In genomic region chr19:29063577-29064363, GRCm38 (mm10) we compare ENCODE assay signal across 8 mouse cellular contexts. TPM values are rescaled to one million over a fixed set of nuclear protein-coding genes. Genes with fewer than 3 reads are reported as not detected.
DNase-seq lines count a peak whose midpoint lies in the region; ATAC-seq and TF ChIP-seq lines count a peak whose summit lies in the region.

No protein-coding gene starts in this region.

- H3K79me2 ChIP-seq in liver, adult 2 months (ENCODE audit: control insufficient read depth, insufficient read depth, low read length): no peaks in the 10 kb centered on the region

- TF ChIP-seq POLR2A in liver, adult 2 months (IDR thresholded peaks at IDR 0.05; ENCODE audit: extremely low read depth, insufficient read depth, low read length): no peak

- ATAC-seq in heart, embryonic 12.5 days (ENCODE audit: insufficient number of reproducible peaks, low FRiP score): peak; percentile 87
- ATAC-seq in kidney, embryonic 16.5 days (ENCODE audit: low FRiP score, low TSS enrichment): peak; percentile 83; the same call in 1 of the 2 replicates
- peak; percentile 82 for ATAC-seq in monocyte, adult 5-6 weeks (replicated peaks; ENCODE audit: insufficient number of reproducible peaks, low FRiP score, low TSS enrichment, poor library complexity, severe bottlenecking)

- H3K27me3 ChIP-seq in erythroblast, embryonic 14.5 days (ENCODE audit: control insufficient read depth): no peaks in the 10 kb centered on the region
- no peaks in the 10 kb centered on the region for H3K27me3 ChIP-seq in heart, embryonic 12.5 days (replicated peaks)
- no peaks in the 10 kb centered on the region for H3K27me3 ChIP-seq in kidney, embryonic 16.5 days (ENCODE audit: insufficient read depth, low read length)
- H3K27me3 ChIP-seq in liver, adult 2 months (ENCODE audit: control insufficient read depth, insufficient read depth, low read length): no peaks in the 10 kb centered on the region

- H3K36me3 ChIP-seq in erythroblast, embryonic 14.5 days (ENCODE audit: control insufficient read depth): peaks cover 6% of the 10 kb centered on the region
- no peaks in the 10 kb centered on the region for H3K36me3 ChIP-seq in heart, embryonic 12.5 days
- H3K36me3 ChIP-seq in kidney, embryonic 16.5 days (ENCODE audit: insufficient read depth, low read length): no peaks in the 10 kb centered on the region
- no peaks in the 10 kb centered on the region for H3K36me3 ChIP-seq in liver, adult 2 months (ENCODE audit: control insufficient read depth, insufficient read depth, low read length)

- H3K4me2 ChIP-seq in heart, embryonic 12.5 days: peak overlapping the region; percentile 59
- peak overlapping the region; percentile 46 for H3K4me2 ChIP-seq in kidney, embryonic 16.5 days (replicated peaks; ENCODE audit: low read depth, low read length)

- TF ChIP-seq CTCF in liver, adult 2 months (IDR thresholded peaks at IDR 0.05; ENCODE audit: low read depth, low read length): peak; percentile 91

- H3K4me3 ChIP-seq in erythroblast, embryonic 14.5 days (replicated peaks): peak overlapping the region; percentile 63
- 0 out of 2 replicates have a peak overlapping the region, but pooled peaks have one; percentile 5 for H3K4me3 ChIP-seq in heart, embryonic 12.5 days
- peak overlapping the region; percentile 31 for H3K4me3 ChIP-seq in kidney, embryonic 16.5 days (ENCODE audit: low read length)
- peak overlapping the region; percentile 30; the same call in 1 of the 2 replicates for H3K4me3 ChIP-seq in liver, adult 2 months (ENCODE audit: insufficient read depth, low read depth, low read length)

- peak; percentile 98 for DNase-seq in CD4-positive, CD25-positive, alpha-beta regulatory T cell, adult 2 months (ENCODE audit: low read depth, low spot score)
- DNase-seq in brain, embryonic 18.5 days (ENCODE audit: low read depth, low spot score): peak; percentile 72
- DNase-seq in liver, adult 2 months (ENCODE audit: extremely low read depth, low read depth, low spot score): peak; percentile 84
- DNase-seq in spleen, postnatal 36 days (ENCODE audit: low spot score in 2 of 2): peak; percentile 85 to 91

- 13% methylated on average over 18 of the region's 18 CpGs for WGBS in heart, embryonic 12.5 days
- WGBS in kidney, embryonic 16.5 days: 15% methylated on average over 18 of the region's 18 CpGs
- 9% methylated on average over 18 of the region's 18 CpGs for WGBS in liver, adult 2 months

- H3K9me3 ChIP-seq in erythroblast, embryonic 14.5 days (ENCODE audit: control insufficient read depth, low read length): no peaks in the 10 kb centered on the region
- H3K9me3 ChIP-seq in heart, embryonic 12.5 days (replicated peaks): no peaks in the 10 kb centered on the region
- H3K9me3 ChIP-seq in kidney, embryonic 16.5 days (ENCODE audit: low read length): no peaks in the 10 kb centered on the region

- H3K9ac ChIP-seq in heart, embryonic 12.5 days: 0 out of 2 replicates have a peak overlapping the region, but pooled peaks have one; percentile 25
- peak overlapping the region; percentile 60; the same call in 1 of the 2 replicates for H3K9ac ChIP-seq in kidney, embryonic 16.5 days (replicated peaks; ENCODE audit: low read length)
- peak overlapping the region; percentile 48; the same call in 1 of the 2 replicates for H3K9ac ChIP-seq in liver, adult 2 months (ENCODE audit: low read depth, low read length)

- H3K4me1 ChIP-seq in erythroblast, embryonic 14.5 days (ENCODE audit: control insufficient read depth): peaks cover 62% of the 10 kb centered on the region
- peaks cover 12% of the 10 kb centered on the region for H3K4me1 ChIP-seq in heart, embryonic 12.5 days (replicated peaks)
- peaks cover 21% of the 10 kb centered on the region for H3K4me1 ChIP-seq in kidney, embryonic 16.5 days (ENCODE audit: insufficient read depth, low read length)
- H3K4me1 ChIP-seq in liver, adult 2 months (ENCODE audit: control insufficient read depth, insufficient read depth, low read length): peaks cover 11% of the 10 kb centered on the region; the same call in 1 of the 2 replicates

- peak overlapping the region; percentile 68 for H3K27ac ChIP-seq in heart, embryonic 12.5 days (ENCODE audit: poor library complexity, severe bottlenecking)
- no peak overlapping the region for H3K27ac ChIP-seq in kidney, embryonic 16.5 days (ENCODE audit: low read length)
- peak overlapping the region; percentile 85 for H3K27ac ChIP-seq in liver, adult 2 months (replicated peaks; ENCODE audit: insufficient read depth, low read depth, low read length)

RNA-seq across cellular contexts. Expression of gene Ak3, which starts 16.0 kb away (rescaled TPM):
- 0.16 and 0.30 TPM in 2 replicates for polyA plus RNA-seq in erythroblast, embryonic 14.5 days (2012)
- polyA plus RNA-seq in heart, embryonic 12.5 days (2016; fragmentation: Nextera tagmentation; extraction: Ambion mirVana): 79.7 and 80.8 TPM in 2 replicates
- 105 and 106 TPM in 2 replicates for polyA plus RNA-seq in kidney, embryonic 16.5 days (2015; fragmentation: Nextera tagmentation; extraction: Ambion mirVana)
- 241 and 247 TPM in 2 replicates for total RNA-seq in liver, adult 2 months (2014; rRNA removed)
- polyA plus RNA-seq in liver, adult 2 months (2012; rRNA removed): 183 and 205 TPM in 2 replicates
- total RNA-seq in monocyte, adult 5-6 weeks (2017): 25.3 to 47.3 TPM (median 27.9 TPM) in 3 replicates

RNA-seq across cellular contexts. Expression of gene Rcl1, which starts 37.4 kb away (rescaled TPM):
- 1.2 and 1.6 TPM in 2 replicates for polyA plus RNA-seq in erythroblast, embryonic 14.5 days (2012)
- polyA plus RNA-seq in heart, embryonic 12.5 days (2016; fragmentation: Nextera tagmentation; extraction: Ambion mirVana): 21.7 and 22.6 TPM in 2 replicates
- 65.4 and 66.0 TPM in 2 replicates for polyA plus RNA-seq in kidney, embryonic 16.5 days (2015; fragmentation: Nextera tagmentation; extraction: Ambion mirVana)
- 117 and 132 TPM in 2 replicates for total RNA-seq in liver, adult 2 months (2014; rRNA removed)
- 75.7 and 87.8 TPM in 2 replicates for polyA plus RNA-seq in liver, adult 2 months (2012; rRNA removed)
- 11.4 to 15.9 TPM (median 12.8 TPM) in 3 replicates for total RNA-seq in monocyte, adult 5-6 weeks (2017)

Comparison
In these comparisons a context has a peak if more than half of its experiments do, and no peak if none do; other contexts are left out.
1. H3K4me3 ChIP-seq: peak in every context shown above with its lines; median percentile 63 in erythroblast, embryonic 14.5 days; 31 in kidney, embryonic 16.5 days; 30 in liver, adult 2 months; 5 in heart, embryonic 12.5 days.
2. RNA of gene Ak3, which starts 16.0 kb away (polyA plus RNA-seq): 183 to 205 TPM in liver, adult 2 months, 105 to 106 TPM in kidney, embryonic 16.5 days and 79.7 to 80.8 TPM in heart, embryonic 12.5 days; 0.16 to 0.30 TPM in erythroblast, embryonic 14.5 days; every median in the first group is over 10 times any median in the second.
3. Peak in every context shown above with its lines, with median percentiles within 50 percentile points of each other: DNase-seq, ATAC-seq and H3K9ac ChIP-seq.